Mouse (Mus musculus): Measurements from ENCODE around the gene Plekhg3. TPM values are rescaled to one million over a fixed set of nuclear protein-coding genes. Genes with fewer than 3 reads are reported as not detected.

Gene Plekhg3
- 0.63 and 0.97 TPM in 2 replicates for polyA plus RNA-seq (2015; fragmentation: Nextera tagmentation; extraction: Ambion mirVana)

DNA sequence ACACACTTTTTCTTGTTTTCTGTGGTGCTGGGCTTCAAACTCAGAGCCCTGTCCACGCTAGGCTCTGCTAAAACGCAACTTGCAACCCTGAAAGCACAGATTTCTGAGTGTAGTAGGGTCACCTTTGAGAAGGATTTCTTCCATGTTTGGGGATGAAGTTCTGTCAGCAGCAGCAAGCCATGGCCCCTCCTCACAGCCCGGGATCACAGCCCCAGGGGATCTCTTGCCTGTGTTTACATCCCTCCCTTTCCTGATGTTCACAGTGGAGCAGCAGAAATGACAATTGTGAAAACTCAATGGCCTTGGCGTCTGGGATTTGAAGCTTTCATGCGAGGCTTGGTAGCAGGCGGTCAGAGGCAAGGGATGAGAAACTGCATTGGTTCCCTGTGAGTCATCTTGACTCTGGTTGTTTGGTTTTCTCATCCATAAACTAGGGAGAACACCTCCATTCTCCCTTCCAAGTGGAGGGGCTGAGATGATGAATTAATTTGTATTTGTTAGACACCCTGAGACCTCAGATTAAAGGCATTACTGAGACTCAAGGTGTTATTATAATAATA is at the start of gene Plekhg3:
Gene Plekhg3, plus strand, starts transcription at position 312 of the 560 bp plus-strand sequence.
- no peak within 1 kb of the TSS for H3K4me3 ChIP-seq
- no peaks in the 10 kb centered on the region for H3K36me3 ChIP-seq (ENCODE audit: poor library complexity, severe bottlenecking)
- H3K27me3 ChIP-seq: peaks cover 65% of the 10 kb centered on the region
- ATAC-seq: no peak
- H3K27ac ChIP-seq: no peak within 1 kb of the TSS
- WGBS: 35% methylated on average over 6 of the region's 6 CpGs
- no peak within 1 kb of the TSS for H3K9ac ChIP-seq
- H3K9me3 ChIP-seq (replicated peaks): no peaks in the 10 kb centered on the region
- H3K4me1 ChIP-seq: peaks cover 26% of the 10 kb centered on the region
- no peak within 1 kb of the TSS for H3K4me2 ChIP-seq

DNA sequence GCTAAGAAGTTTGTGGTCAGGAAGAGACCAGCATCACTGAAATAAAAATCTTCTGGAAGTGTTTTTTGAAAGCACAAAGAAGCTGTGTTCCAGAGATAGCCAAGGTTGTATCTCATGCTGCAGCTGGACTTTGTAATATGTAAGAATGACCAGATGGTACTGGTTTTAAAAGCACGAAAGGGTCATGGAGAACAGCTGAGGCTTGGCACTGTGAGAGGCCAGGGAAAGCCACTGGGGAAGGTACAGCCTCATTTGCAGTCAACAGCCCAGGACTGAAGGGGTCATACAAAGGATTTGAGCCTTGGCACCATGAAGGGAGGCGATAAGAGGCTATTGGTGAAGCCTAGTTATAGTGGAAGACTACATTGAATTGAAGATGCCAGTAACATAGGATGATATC is 48.2 kb upstream of the Plekhg3 start:
- no peak overlapping the region for H3K4me3 ChIP-seq
- H3K9ac ChIP-seq: no peak overlapping the region
- 89% methylated on average over 2 of the region's 2 CpGs for WGBS
- H3K4me1 ChIP-seq: no peaks in the 10 kb centered on the region
- no peak overlapping the region for H3K4me2 ChIP-seq
- ATAC-seq: no peak
- no peaks in the 10 kb centered on the region for H3K27me3 ChIP-seq
- H3K36me3 ChIP-seq (ENCODE audit: poor library complexity, severe bottlenecking): no peaks in the 10 kb centered on the region
- H3K27ac ChIP-seq: no peak overlapping the region
- H3K9me3 ChIP-seq (replicated peaks): no peaks in the 10 kb centered on the region

DNA sequence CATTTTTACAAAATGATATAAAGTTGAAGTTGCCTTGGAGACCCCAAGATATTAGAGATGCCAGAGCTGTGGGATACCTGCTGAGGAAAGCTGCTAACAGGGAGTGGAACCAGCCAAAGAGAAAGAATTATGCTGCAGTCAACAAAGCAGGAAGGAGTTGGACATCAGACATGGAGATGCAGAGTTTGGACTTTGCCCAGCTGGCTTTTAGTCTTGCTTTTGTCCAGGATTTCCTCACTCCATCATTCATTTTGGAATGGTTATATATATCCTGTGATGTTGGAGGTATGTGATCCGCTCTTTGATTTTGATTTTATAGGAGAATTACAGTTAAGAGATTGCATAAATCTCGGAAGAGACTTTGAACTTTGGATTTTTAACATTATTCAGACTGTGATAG is 47.7 kb upstream of the Plekhg3 start:
- Histone ChIP-seq H3K9ac (no peak overlapping the region), H3K4me3 (no peak overlapping the region), H3K27me3 (no peaks in the 10 kb centered on the region), H3K9me3 (replicated peaks) (no peaks in the 10 kb centered on the region), H3K27ac (no peak overlapping the region), H3K4me2 (no peak overlapping the region), H3K36me3 (ENCODE audit: poor library complexity, severe bottlenecking) (no peaks in the 10 kb centered on the region), H3K4me1 (no peaks in the 10 kb centered on the region)
- no peak for ATAC-seq
- 95% methylated on average over 2 of the region's 2 CpGs for WGBS

DNA sequence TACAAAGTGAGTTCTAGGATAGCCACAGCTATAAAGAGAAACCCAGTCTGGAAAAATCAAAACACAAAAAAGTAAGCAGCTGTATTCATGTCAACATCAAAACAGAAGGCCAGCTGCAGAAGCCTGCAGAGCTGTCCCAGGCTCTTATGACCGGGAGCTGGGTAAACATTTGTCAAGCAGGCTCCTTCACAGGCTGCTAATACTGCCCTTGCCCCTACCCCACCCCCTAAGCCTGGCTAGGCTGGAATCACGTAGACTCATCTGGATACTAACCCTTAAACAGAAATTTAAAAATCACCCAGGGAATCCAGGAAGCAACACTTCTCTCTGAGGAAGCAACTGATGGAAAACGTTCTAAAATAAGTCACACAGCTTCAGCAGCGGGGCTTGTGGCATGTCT is 45.8 kb upstream of the Plekhg3 start:
- H3K4me3 ChIP-seq: no peak overlapping the region
- no peak overlapping the region for H3K9ac ChIP-seq
- no peaks in the 10 kb centered on the region for H3K9me3 ChIP-seq (replicated peaks)
- H3K4me1 ChIP-seq: no peaks in the 10 kb centered on the region
- WGBS: 71% methylated on average over 4 of the region's 4 CpGs
- no peak overlapping the region for H3K4me2 ChIP-seq
- no peaks in the 10 kb centered on the region for H3K27me3 ChIP-seq
- no peaks in the 10 kb centered on the region for H3K36me3 ChIP-seq (ENCODE audit: poor library complexity, severe bottlenecking)
- ATAC-seq: no peak
- H3K27ac ChIP-seq: no peak overlapping the region

DNA sequence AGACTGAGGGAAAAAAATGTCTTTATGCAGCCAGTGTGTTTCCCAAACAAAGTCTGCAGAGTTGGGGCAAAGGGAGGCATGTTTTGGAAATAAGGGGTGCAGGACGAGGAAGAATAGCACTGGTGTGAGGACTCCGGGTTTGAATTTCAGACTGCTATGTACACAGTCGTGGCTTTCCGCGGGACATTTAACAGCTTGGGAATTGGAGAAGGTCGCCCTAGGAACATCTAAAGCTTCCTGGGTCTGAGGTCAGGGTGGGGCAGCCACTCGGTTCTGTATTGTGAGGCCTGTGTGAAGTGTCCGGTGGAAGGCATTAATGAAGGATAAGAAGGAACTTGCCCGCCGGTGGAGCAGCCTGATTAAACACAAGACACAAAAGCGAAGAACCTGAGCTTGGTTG is 45.3 kb upstream of the Plekhg3 start:
- no peak for ATAC-seq
- no peak overlapping the region for H3K27ac ChIP-seq
- WGBS: 36% methylated on average over 11 of the region's 11 CpGs

DNA sequence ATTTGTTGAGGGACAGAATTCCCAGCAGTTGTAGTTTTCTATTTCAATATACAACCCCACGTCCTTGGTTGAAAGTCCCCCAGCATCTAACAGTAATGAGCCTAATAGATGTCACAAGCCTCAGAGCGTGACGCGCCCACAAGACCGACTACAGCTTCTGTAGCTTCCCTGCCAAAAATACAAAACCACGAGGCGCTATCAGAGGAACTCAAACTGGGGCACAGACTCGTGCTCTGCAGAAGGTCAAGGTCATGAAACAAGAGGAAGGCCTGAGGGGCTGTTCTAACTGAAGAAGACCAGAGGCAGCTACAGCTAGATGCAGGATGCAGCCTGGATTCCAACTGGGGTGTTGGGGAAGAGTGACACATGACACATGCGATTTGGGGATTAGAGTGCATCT is 43.7 kb upstream of the Plekhg3 start:
- Histone ChIP-seq H3K4me2 (no peak overlapping the region), H3K27me3 (no peaks in the 10 kb centered on the region), H3K27ac (no peak overlapping the region), H3K9ac (no peak overlapping the region), H3K9me3 (replicated peaks) (no peaks in the 10 kb centered on the region), H3K4me1 (no peaks in the 10 kb centered on the region), H3K36me3 (ENCODE audit: poor library complexity, severe bottlenecking) (no peaks in the 10 kb centered on the region), H3K4me3 (no peak overlapping the region)
- ATAC-seq: no peak
- 87% methylated on average over 9 of the region's 9 CpGs for WGBS

More for the DNA sequence above, 45.3 kb upstream of the Plekhg3 start:
- no peaks in the 10 kb centered on the region for H3K27me3 ChIP-seq
- no peak overlapping the region for H3K9ac ChIP-seq
- no peak overlapping the region for H3K4me2 ChIP-seq
- H3K9me3 ChIP-seq (replicated peaks): no peaks in the 10 kb centered on the region
- no peaks in the 10 kb centered on the region for H3K4me1 ChIP-seq
- H3K36me3 ChIP-seq (ENCODE audit: poor library complexity, severe bottlenecking): no peaks in the 10 kb centered on the region
- H3K4me3 ChIP-seq: no peak overlapping the region

DNA sequence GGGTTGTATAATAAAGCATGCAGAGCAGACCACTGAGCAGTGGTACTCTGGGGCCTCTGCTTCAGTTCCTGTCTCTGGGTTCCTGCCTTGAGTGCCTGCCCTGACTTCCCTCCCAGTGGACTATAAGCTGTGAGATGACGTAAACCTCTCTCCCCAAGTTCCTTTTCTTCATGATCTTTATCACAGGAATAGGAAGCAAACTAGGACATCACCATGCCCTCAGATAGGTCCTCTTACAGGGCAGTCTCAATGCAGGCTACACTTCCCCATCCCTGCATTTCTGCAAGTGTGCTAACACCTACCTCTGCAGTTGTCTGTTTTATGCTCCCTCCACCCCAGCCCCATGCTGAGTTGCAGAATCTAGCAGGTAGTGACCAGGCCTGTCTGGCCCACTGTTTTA is 39.9 kb upstream of the Plekhg3 start:
- 88% methylated on average over 1 of the region's 1 CpGs for WGBS
- no peak overlapping the region for H3K27ac ChIP-seq
- no peaks in the 10 kb centered on the region for H3K9me3 ChIP-seq (replicated peaks)
- peaks cover 2% of the 10 kb centered on the region; the same call in 1 of the 2 replicates for H3K27me3 ChIP-seq
- H3K36me3 ChIP-seq (ENCODE audit: poor library complexity, severe bottlenecking): no peaks in the 10 kb centered on the region
- ATAC-seq: no peak
- no peaks in the 10 kb centered on the region for H3K4me1 ChIP-seq
- no peak overlapping the region for H3K9ac ChIP-seq
- no peak overlapping the region for H3K4me3 ChIP-seq
- no peak overlapping the region for H3K4me2 ChIP-seq

DNA sequence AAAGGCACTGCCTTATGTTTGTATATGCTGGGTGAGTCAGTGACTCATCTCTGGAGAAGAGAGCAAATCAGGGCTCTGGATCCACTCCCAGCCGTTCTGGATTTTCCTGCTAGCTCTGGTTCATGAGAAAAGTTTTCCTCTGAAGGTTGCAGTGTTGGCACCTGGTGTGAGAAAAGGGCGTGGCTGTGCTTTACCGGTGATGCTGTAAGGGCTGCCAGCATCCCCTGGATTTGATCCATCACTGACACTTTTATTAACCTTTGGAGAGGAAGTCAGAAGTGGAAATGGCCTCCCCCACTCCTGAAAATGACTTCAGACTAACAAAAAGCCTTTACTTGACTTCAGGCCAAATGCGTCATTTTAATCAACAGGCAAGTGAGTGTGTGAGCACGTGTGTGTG is 37.2 kb upstream of the Plekhg3 start:
- H3K4me3 ChIP-seq: no peak overlapping the region
- WGBS: 62% methylated on average over 5 of the region's 5 CpGs
- H3K9me3 ChIP-seq (replicated peaks): no peaks in the 10 kb centered on the region
- H3K27ac ChIP-seq: no peak overlapping the region
- no peak overlapping the region for H3K9ac ChIP-seq
- 0 out of 2 replicates have a peak, but pooled peaks cover 2% of the 10 kb centered on the region for H3K4me1 ChIP-seq
- H3K4me2 ChIP-seq: no peak overlapping the region
- no peaks in the 10 kb centered on the region for H3K36me3 ChIP-seq (ENCODE audit: poor library complexity, severe bottlenecking)
- ATAC-seq: no peak
- peaks cover 2% of the 10 kb centered on the region; the same call in 1 of the 2 replicates for H3K27me3 ChIP-seq

DNA sequence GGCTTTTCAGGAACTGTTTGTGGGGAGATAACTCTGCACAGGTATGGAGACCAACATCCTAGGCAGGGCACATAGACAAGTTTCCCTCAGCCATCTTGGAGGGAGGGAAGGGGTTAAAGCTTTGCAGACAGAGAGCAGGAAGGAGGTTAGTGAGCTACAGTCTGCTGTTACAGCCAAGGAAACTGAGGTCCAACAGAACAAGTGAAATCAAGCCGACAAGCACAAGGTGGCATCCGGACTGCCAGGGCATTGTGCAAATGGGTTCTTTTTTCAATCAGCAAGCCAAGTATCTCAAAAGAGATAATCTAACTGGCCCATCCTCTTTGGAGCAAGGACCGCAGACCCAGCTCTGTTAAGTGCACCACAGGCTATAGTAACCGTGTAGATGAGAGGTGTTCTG is 35.3 kb upstream of the Plekhg3 start:
- no peak for ATAC-seq
- Histone ChIP-seq H3K4me1 (0 out of 2 replicates have a peak, but pooled peaks cover 2% of the 10 kb centered on the region), H3K9me3 (replicated peaks) (no peaks in the 10 kb centered on the region), H3K4me3 (no peak overlapping the region), H3K36me3 (ENCODE audit: poor library complexity, severe bottlenecking) (no peaks in the 10 kb centered on the region), H3K27me3 (peaks cover 2% of the 10 kb centered on the region; the same call in 1 of the 2 replicates), H3K27ac (no peak overlapping the region), H3K9ac (no peak overlapping the region), H3K4me2 (no peak overlapping the region)
- WGBS: 80% methylated on average over 4 of the region's 4 CpGs

DNA sequence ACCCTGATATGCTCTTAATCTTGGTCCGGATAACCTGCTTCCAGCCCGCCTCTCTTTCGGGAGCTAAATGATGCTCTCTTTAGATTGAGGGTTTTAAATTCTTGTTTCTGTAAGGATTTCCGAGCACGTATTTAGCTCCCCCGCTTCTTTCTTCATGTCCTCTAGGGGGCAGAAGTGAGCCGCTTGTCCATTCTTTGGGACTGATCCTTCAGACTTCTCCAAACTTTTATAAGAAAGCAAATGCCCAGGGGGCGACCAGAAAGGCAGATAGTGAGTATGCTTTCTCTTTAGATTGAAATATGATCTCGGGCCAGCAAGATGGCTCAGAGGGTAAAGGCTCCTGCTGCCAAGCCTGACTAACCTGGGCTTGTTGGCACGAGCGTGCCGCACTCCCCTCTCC is 34.4 kb upstream of the Plekhg3 start:
- Histone ChIP-seq H3K27ac (no peak overlapping the region), H3K9ac (no peak overlapping the region), H3K4me3 (no peak overlapping the region), H3K36me3 (ENCODE audit: poor library complexity, severe bottlenecking) (no peaks in the 10 kb centered on the region), H3K27me3 (peaks cover 2% of the 10 kb centered on the region; the same call in 1 of the 2 replicates), H3K9me3 (replicated peaks) (no peaks in the 10 kb centered on the region), H3K4me2 (0 out of 2 replicates have a peak overlapping the region, but pooled peaks have one; percentile 22), H3K4me1 (0 out of 2 replicates have a peak, but pooled peaks cover 2% of the 10 kb centered on the region)
- 28% methylated on average over 12 of the region's 12 CpGs for WGBS
- no peak for ATAC-seq

DNA sequence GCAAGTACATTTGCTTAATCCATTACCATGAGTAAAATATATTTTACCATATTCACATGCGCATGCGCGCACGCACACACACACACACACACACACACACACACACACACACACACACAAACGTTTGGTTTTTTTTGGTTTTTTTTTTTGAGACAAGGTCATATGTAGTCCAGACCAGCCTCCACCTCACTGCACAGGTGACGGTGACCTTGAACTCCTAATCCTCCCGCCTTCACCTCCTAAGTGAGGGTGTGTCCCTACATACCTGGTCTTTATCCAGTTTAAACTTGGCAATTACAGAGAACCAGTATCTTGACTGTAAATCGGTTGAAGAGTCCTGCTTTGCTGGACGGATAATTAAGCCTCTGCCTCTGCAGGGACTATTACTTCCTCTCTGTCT is 31.4 kb upstream of the Plekhg3 start:
- Histone ChIP-seq H3K4me3 (no peak overlapping the region), H3K4me2 (no peak overlapping the region), H3K4me1 (0 out of 2 replicates have a peak, but pooled peaks cover 2% of the 10 kb centered on the region), H3K9me3 (replicated peaks) (no peaks in the 10 kb centered on the region), H3K9ac (no peak overlapping the region), H3K27ac (no peak overlapping the region), H3K27me3 (peaks cover 2% of the 10 kb centered on the region; the same call in 1 of the 2 replicates), H3K36me3 (ENCODE audit: poor library complexity, severe bottlenecking) (no peaks in the 10 kb centered on the region)
- WGBS: 91% methylated on average over 9 of the region's 9 CpGs
- ATAC-seq: no peak

DNA sequence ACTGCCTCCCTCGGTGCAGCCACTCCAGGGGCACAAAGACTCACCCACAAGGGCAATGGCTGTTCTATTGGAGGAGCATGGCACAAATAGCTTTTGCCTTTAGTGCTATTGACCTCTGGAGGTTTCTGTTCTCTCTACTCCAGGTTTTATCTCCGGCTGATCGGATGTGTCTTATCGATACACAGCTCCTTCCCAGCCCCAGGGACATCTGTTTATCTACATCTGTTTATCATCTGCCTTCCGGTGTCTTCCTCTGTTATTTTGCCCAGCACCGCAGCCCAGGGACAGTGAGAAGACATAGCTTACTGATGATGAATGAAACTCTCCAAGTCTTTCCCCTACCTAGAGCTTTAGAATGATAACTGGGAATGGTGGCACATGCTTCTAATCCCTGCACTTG is 30.6 kb upstream of the Plekhg3 start:
- Histone ChIP-seq H3K4me3 (no peak overlapping the region), H3K4me2 (no peak overlapping the region), H3K9me3 (replicated peaks) (no peaks in the 10 kb centered on the region), H3K36me3 (ENCODE audit: poor library complexity, severe bottlenecking) (no peaks in the 10 kb centered on the region), H3K4me1 (0 out of 2 replicates have a peak, but pooled peaks cover 2% of the 10 kb centered on the region), H3K27ac (no peak overlapping the region), H3K9ac (no peak overlapping the region), H3K27me3 (peaks cover 2% of the 10 kb centered on the region; the same call in 1 of the 2 replicates)
- WGBS: 94% methylated on average over 6 of the region's 6 CpGs
- no peak for ATAC-seq

DNA sequence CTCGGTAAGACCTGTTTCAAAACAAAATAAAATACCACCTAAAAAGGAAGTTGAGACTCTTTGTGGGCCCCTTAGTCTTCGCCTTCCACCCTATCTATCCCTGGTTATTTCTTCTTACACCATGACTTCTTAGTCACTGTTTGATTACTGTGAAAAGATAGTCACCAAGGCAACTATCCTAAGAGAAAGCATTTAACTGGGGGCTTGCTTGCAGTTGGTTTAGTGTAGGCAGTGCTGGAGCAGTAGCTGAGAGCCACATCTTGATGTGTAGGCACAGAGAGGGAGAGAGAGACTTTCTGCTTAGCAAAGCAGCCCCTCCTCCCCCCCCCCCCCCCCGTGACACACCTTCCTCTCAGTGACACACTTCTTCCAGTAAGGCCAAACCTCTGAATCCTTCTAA is 29.8 kb upstream of the Plekhg3 start:
- no peak for ATAC-seq
- Histone ChIP-seq H3K9ac (no peak overlapping the region), H3K4me1 (0 out of 2 replicates have a peak, but pooled peaks cover 2% of the 10 kb centered on the region), H3K4me3 (no peak overlapping the region), H3K36me3 (ENCODE audit: poor library complexity, severe bottlenecking) (no peaks in the 10 kb centered on the region), H3K4me2 (no peak overlapping the region), H3K27ac (no peak overlapping the region), H3K27me3 (no peaks in the 10 kb centered on the region), H3K9me3 (replicated peaks) (no peaks in the 10 kb centered on the region)
- WGBS: 83% methylated on average over 2 of the region's 3 CpGs

Measured in forebrain, embryonic 13.5 days (tissue).